In genomic region chr13:24268355-24269099, GRCm38 (mm10) we compare ENCODE assay signal across 11 mouse cellular contexts. TPM values are rescaled to one million over a fixed set of nuclear protein-coding genes. Genes with fewer than 3 reads are reported as not detected.
DNase-seq lines count a peak whose midpoint lies in the region; ATAC-seq and TF ChIP-seq lines count a peak whose summit lies in the region.
"Had no signal": no experiment of that assay in that cellular context is flagged by ENCODE, and none has a peak within 500 bp of the region (broad histone marks: within the 10 kb centered on the region; RNA-seq: fewer than 3 reads in every experiment).

No protein-coding gene starts in this region.

- DNase-seq in hindbrain, embryonic 11.5 days (ENCODE audit: low spot score), result no peak
- peak; percentile 26 for DNase-seq in midbrain, postnatal 0 days (ENCODE audit: low spot score)
- no peak for DNase-seq in midbrain, embryonic 14.5 days
- no peak for DNase-seq in c-Kit-positive CD71-positive TER-119-positive erythroid progenitor cells, embryonic 14.5 days (ENCODE audit: low spot score)
- DNase-seq in right cerebral cortex, postnatal 25 days, result no peak

- no peak overlapping the region for H3K4me2 ChIP-seq in hindbrain, embryonic 13.5 days
- H3K4me2 ChIP-seq in hindbrain, embryonic 11.5 days (replicated peaks; ENCODE audit: low read depth, low read length), result no peak overlapping the region
- H3K4me2 ChIP-seq in midbrain, postnatal 0 days (ENCODE audit: low read depth, low read length, poor library complexity, severe bottlenecking), result no peak overlapping the region
- H3K4me2 ChIP-seq in midbrain, embryonic 14.5 days (ENCODE audit: low read length), result no peak overlapping the region
- H3K4me2 ChIP-seq: midbrain, embryonic 13.5 days had no signal

- no peak overlapping the region for H3K9ac ChIP-seq in hindbrain, embryonic 13.5 days
- H3K9ac ChIP-seq in hindbrain, embryonic 11.5 days (ENCODE audit: low read depth, low read length), result no peak overlapping the region
- no peak overlapping the region for H3K9ac ChIP-seq in midbrain, postnatal 0 days (replicated peaks; ENCODE audit: low read length, poor library complexity, severe bottlenecking)
- H3K9ac ChIP-seq in midbrain, embryonic 14.5 days (replicated peaks; ENCODE audit: low read length), result no peak overlapping the region
- H3K9ac ChIP-seq: midbrain, embryonic 13.5 days had no signal

- H3K27me3 ChIP-seq in hindbrain, embryonic 13.5 days, result no peaks in the 10 kb centered on the region
- H3K27me3 ChIP-seq in hindbrain, embryonic 11.5 days (ENCODE audit: control insufficient read depth, insufficient read depth, low read length), result no peaks in the 10 kb centered on the region
- no peaks in the 10 kb centered on the region for H3K27me3 ChIP-seq in midbrain, postnatal 0 days (ENCODE audit: insufficient read depth, low read length)
- no peaks in the 10 kb centered on the region for H3K27me3 ChIP-seq in midbrain, embryonic 14.5 days (ENCODE audit: control insufficient read depth, insufficient read depth, low read length)
- H3K27me3 ChIP-seq in testis, adult 2 months (ENCODE audit: control insufficient read depth, insufficient read depth, low read length), result no peaks in the 10 kb centered on the region
- H3K27me3 ChIP-seq: CH12.LX; midbrain, embryonic 13.5 days had no signal

- no peaks in the 10 kb centered on the region for H3K36me3 ChIP-seq in hindbrain, embryonic 13.5 days
- no peaks in the 10 kb centered on the region for H3K36me3 ChIP-seq in hindbrain, embryonic 11.5 days (ENCODE audit: control insufficient read depth, insufficient read depth, low read length)
- H3K36me3 ChIP-seq in midbrain, postnatal 0 days (ENCODE audit: insufficient read depth, low read length), result no peaks in the 10 kb centered on the region
- H3K36me3 ChIP-seq in midbrain, embryonic 14.5 days (ENCODE audit: control insufficient read depth, insufficient read depth, low read length), result no peaks in the 10 kb centered on the region
- no peaks in the 10 kb centered on the region for H3K36me3 ChIP-seq in testis, adult 2 months (ENCODE audit: control insufficient read depth, insufficient read depth, low read length)
- H3K36me3 ChIP-seq: midbrain, embryonic 13.5 days had no signal

- 72% methylated on average over 14 of the region's 14 CpGs for WGBS in hindbrain, embryonic 13.5 days
- 72% methylated on average over 14 of the region's 14 CpGs for WGBS in hindbrain, embryonic 11.5 days
- 66% methylated on average over 14 of the region's 14 CpGs for WGBS in midbrain, postnatal 0 days
- 77% methylated on average over 14 of the region's 14 CpGs for WGBS in midbrain, embryonic 14.5 days

- H3K27ac ChIP-seq in hindbrain, embryonic 13.5 days, result peak overlapping the region; percentile 70; the same call in 1 of the 2 replicates
- no peak overlapping the region for H3K27ac ChIP-seq in hindbrain, embryonic 11.5 days (ENCODE audit: low read depth, low read length)
- peak overlapping the region; percentile 47; the same call in 1 of the 2 replicates for H3K27ac ChIP-seq in midbrain, postnatal 0 days (ENCODE audit: low read depth, low read length)
- H3K27ac ChIP-seq in midbrain, embryonic 14.5 days (replicated peaks; ENCODE audit: low read depth, low read length), result no peak overlapping the region
- H3K27ac ChIP-seq in cortical plate, adult 2 months (ENCODE audit: insufficient read depth, low read length), result peak overlapping the region; percentile 55; the same call in 1 of the 2 replicates
- H3K27ac ChIP-seq in testis, adult 2 months (ENCODE audit: control insufficient read depth, insufficient read depth, low read depth, low read length), result peak overlapping the region; percentile 79
- H3K27ac ChIP-seq: kidney, postnatal 0 days; midbrain, embryonic 13.5 days had no signal

- H3K4me3 ChIP-seq in hindbrain, embryonic 13.5 days, result no peak overlapping the region
- H3K4me3 ChIP-seq in hindbrain, embryonic 11.5 days (ENCODE audit: low read depth, low read length), result no peak overlapping the region
- no peak overlapping the region for H3K4me3 ChIP-seq in midbrain, postnatal 0 days (ENCODE audit: low read depth, low read length)
- H3K4me3 ChIP-seq in midbrain, embryonic 14.5 days (replicated peaks; ENCODE audit: low read depth, low read length), result no peak overlapping the region
- H3K4me3 ChIP-seq in cortical plate, adult 2 months (ENCODE audit: insufficient read depth, low read length), result no peak overlapping the region
- no peak overlapping the region for H3K4me3 ChIP-seq in testis, adult 2 months (ENCODE audit: control insufficient read depth, low read depth, low read length)
- H3K4me3 ChIP-seq: midbrain, embryonic 13.5 days had no signal

- ATAC-seq in hindbrain, embryonic 13.5 days (ENCODE audit: low FRiP score), result no peak
- no peak for ATAC-seq in hindbrain, embryonic 11.5 days (ENCODE audit: low FRiP score)
- no peak; the same call in 1 of the 2 replicates for ATAC-seq in midbrain, postnatal 0 days (ENCODE audit: low FRiP score)
- no peak for ATAC-seq in midbrain, embryonic 14.5 days (ENCODE audit: low FRiP score, low TSS enrichment)
- ATAC-seq: midbrain, embryonic 13.5 days had no signal

- H3K4me1 ChIP-seq in hindbrain, embryonic 13.5 days (replicated peaks), result peaks cover 5% of the 10 kb centered on the region; the same call in 1 of the 2 replicates
- no peaks in the 10 kb centered on the region for H3K4me1 ChIP-seq in hindbrain, embryonic 11.5 days (replicated peaks; ENCODE audit: control insufficient read depth, insufficient read depth, low read length)
- H3K4me1 ChIP-seq in midbrain, postnatal 0 days (ENCODE audit: insufficient read depth, low read length), result no peaks in the 10 kb centered on the region; the same call in 1 of the 2 replicates
- H3K4me1 ChIP-seq in midbrain, embryonic 14.5 days (ENCODE audit: control insufficient read depth, insufficient read depth, low read length), result no peaks in the 10 kb centered on the region
- peaks cover 2% of the 10 kb centered on the region; the same call in 1 of the 2 replicates for H3K4me1 ChIP-seq in cortical plate, adult 2 months (ENCODE audit: control insufficient read depth, insufficient read depth, low read length)
- H3K4me1 ChIP-seq in testis, adult 2 months (ENCODE audit: control insufficient read depth, insufficient read depth, low read length), result peaks cover 11% of the 10 kb centered on the region
- H3K4me1 ChIP-seq: midbrain, embryonic 13.5 days had no signal

- no peak for TF ChIP-seq POLR2A in cortical plate, adult 2 months (IDR thresholded peaks at IDR 0.05; ENCODE audit: extremely low read depth, insufficient read depth, low read length)
- TF ChIP-seq POLR2A in testis, adult 2 months (IDR thresholded peaks at IDR 0.05; ENCODE audit: control insufficient read depth, low read depth, low read length), result no peak

- H3K9me3 ChIP-seq in hindbrain, embryonic 13.5 days, result no peaks in the 10 kb centered on the region
- H3K9me3 ChIP-seq in hindbrain, embryonic 11.5 days (ENCODE audit: control insufficient read depth, low read length), result no peaks in the 10 kb centered on the region
- no peaks in the 10 kb centered on the region for H3K9me3 ChIP-seq in midbrain, postnatal 0 days (ENCODE audit: low read length)
- H3K9me3 ChIP-seq in midbrain, embryonic 14.5 days (ENCODE audit: control insufficient read depth, low read length), result no peaks in the 10 kb centered on the region
- H3K9me3 ChIP-seq: midbrain, embryonic 13.5 days had no signal

- TF ChIP-seq CTCF in midbrain, postnatal 0 days (IDR thresholded peaks at IDR 0.05), result no peak
- TF ChIP-seq CTCF in cortical plate, adult 2 months (IDR thresholded peaks at IDR 0.05; ENCODE audit: extremely low read depth, insufficient read depth, low read length), result no peak
- TF ChIP-seq CTCF in testis, adult 2 months (IDR thresholded peaks at IDR 0.05; ENCODE audit: control insufficient read depth, insufficient read depth, insufficient replicate concordance, low read depth, low read length), result no peak

RNA-seq across cellular contexts. Expression of gene Carmil1, which starts 12.1 kb away (rescaled TPM):
- polyA plus RNA-seq in hindbrain, embryonic 13.5 days (2015; fragmentation: Nextera tagmentation; extraction: Ambion mirVana), result 27.9 and 28.7 TPM in 2 replicates
- polyA plus RNA-seq in hindbrain, embryonic 11.5 days (2014; fragmentation: Nextera tagmentation; extraction: Ambion mirVana), result 18.3 and 20.0 TPM in 2 replicates
- 47.6 and 56.8 TPM in 2 replicates for total RNA-seq in midbrain, postnatal 0 days (2014; rRNA removed)
- 38.5 and 40.7 TPM in 2 replicates for polyA plus RNA-seq in midbrain, postnatal 0 days (2015; fragmentation: Nextera tagmentation; extraction: Ambion mirVana)
- polyA plus RNA-seq in midbrain, embryonic 14.5 days (2014; fragmentation: Nextera tagmentation; extraction: Ambion mirVana), result 29.4 and 32.3 TPM in 2 replicates
- 21.5 and 22.9 TPM in 2 replicates for polyA plus RNA-seq in cortical plate, adult 2 months (2012; rRNA removed)
- polyA plus RNA-seq in testis, adult 2 months (2012; rRNA removed), result 30.3 and 32.8 TPM in 2 replicates

RNA-seq across cellular contexts. Expression of gene Cmah, which starts 58.7 kb away (rescaled TPM):
- 0.47 and 0.49 TPM in 2 replicates for polyA plus RNA-seq in hindbrain, embryonic 13.5 days (2015; fragmentation: Nextera tagmentation; extraction: Ambion mirVana)
- 0.33 and 0.43 TPM in 2 replicates for polyA plus RNA-seq in hindbrain, embryonic 11.5 days (2014; fragmentation: Nextera tagmentation; extraction: Ambion mirVana)
- total RNA-seq in midbrain, postnatal 0 days (2014; rRNA removed), result 0.05 TPM in 2 replicates
- polyA plus RNA-seq in midbrain, postnatal 0 days (2015; fragmentation: Nextera tagmentation; extraction: Ambion mirVana), result 0.14 and 0.17 TPM in 2 replicates
- 0.14 TPM in 1 of 2 replicates, not detected in the other for polyA plus RNA-seq in midbrain, embryonic 14.5 days (2014; fragmentation: Nextera tagmentation; extraction: Ambion mirVana)
- polyA plus RNA-seq in cortical plate, adult 2 months (2012; rRNA removed), result 0.04 and 0.15 TPM in 2 replicates
- polyA plus RNA-seq in testis, adult 2 months (2012; rRNA removed), result 0.23 TPM in 2 replicates

Comparison
In these comparisons a context has a peak if more than half of its experiments do, and no peak if none do; other contexts are left out.
1. H3K27ac ChIP-seq: peak in hindbrain, embryonic 13.5 days (single experiment), midbrain, postnatal 0 days (single experiment), cortical plate, adult 2 months (single experiment) and testis, adult 2 months (single experiment); none in hindbrain, embryonic 11.5 days (single experiment) and midbrain, embryonic 14.5 days (single experiment).